ENCODE assay signal across 12 mouse cellular contexts in genomic region chr10:86990666-86991065, GRCm38 (mm10). TPM values are rescaled to one million over a fixed set of nuclear protein-coding genes. Genes with fewer than 3 reads are reported as not detected.
DNase-seq lines count a peak whose midpoint lies in the region; ATAC-seq lines count a peak whose summit lies in the region.
"Had no signal": no experiment of that assay in that cellular context is flagged by ENCODE, and none has a peak within 500 bp of the region (broad histone marks: within the 10 kb centered on the region; RNA-seq: fewer than 3 reads in every experiment).

No protein-coding gene starts in this region.

- H3K9ac ChIP-seq in heart, embryonic 16.5 days (ENCODE audit: low read length), result no peak overlapping the region
- no peak overlapping the region for H3K9ac ChIP-seq in stomach, embryonic 15.5 days
- H3K9ac ChIP-seq in hindbrain, embryonic 13.5 days, result no peak overlapping the region
- H3K9ac ChIP-seq: embryonic facial prominence, embryonic 15.5 days; forebrain, postnatal 0 days had no signal

- 0 out of 2 replicates have a peak, but pooled peaks have one; percentile 67 for ATAC-seq in heart, embryonic 16.5 days (replicated peaks; ENCODE audit: extremely low read depth, insufficient read depth, low FRiP score)
- ATAC-seq in stomach, embryonic 15.5 days (ENCODE audit: insufficient read depth, low FRiP score, low read depth), result peak; percentile 74; the same call in 1 of the 2 replicates
- no peak for ATAC-seq in hindbrain, embryonic 13.5 days (ENCODE audit: low FRiP score)
- ATAC-seq: forebrain, postnatal 0 days; lung, postnatal 0 days had no signal

- H3K27ac ChIP-seq in heart, embryonic 16.5 days (ENCODE audit: low read length), result no peak overlapping the region
- no peak overlapping the region for H3K27ac ChIP-seq in stomach, embryonic 15.5 days
- H3K27ac ChIP-seq in hindbrain, embryonic 13.5 days, result no peak overlapping the region
- H3K27ac ChIP-seq: embryonic facial prominence, embryonic 15.5 days had no signal

- H3K36me3 ChIP-seq in heart, embryonic 16.5 days (ENCODE audit: control insufficient read depth, insufficient read depth), result no peaks in the 10 kb centered on the region
- no peaks in the 10 kb centered on the region for H3K36me3 ChIP-seq in stomach, embryonic 15.5 days
- no peaks in the 10 kb centered on the region for H3K36me3 ChIP-seq in hindbrain, embryonic 13.5 days
- H3K36me3 ChIP-seq: embryonic facial prominence, embryonic 15.5 days had no signal

- H3K9me3 ChIP-seq in heart, embryonic 16.5 days (replicated peaks; ENCODE audit: control insufficient read depth, low read length), result no peaks in the 10 kb centered on the region
- no peaks in the 10 kb centered on the region for H3K9me3 ChIP-seq in stomach, embryonic 15.5 days
- no peaks in the 10 kb centered on the region for H3K9me3 ChIP-seq in hindbrain, embryonic 13.5 days
- H3K9me3 ChIP-seq: embryonic facial prominence, embryonic 15.5 days had no signal

- H3K4me1 ChIP-seq in heart, embryonic 16.5 days (ENCODE audit: control insufficient read depth, insufficient read depth, low read length), result peaks cover 9% of the 10 kb centered on the region
- no peaks in the 10 kb centered on the region for H3K4me1 ChIP-seq in stomach, embryonic 15.5 days
- no peaks in the 10 kb centered on the region for H3K4me1 ChIP-seq in hindbrain, embryonic 13.5 days (replicated peaks)
- H3K4me1 ChIP-seq: embryonic facial prominence, embryonic 15.5 days had no signal

- H3K4me3 ChIP-seq in heart, embryonic 16.5 days (ENCODE audit: low read length), result no peak overlapping the region
- no peak overlapping the region for H3K4me3 ChIP-seq in stomach, embryonic 15.5 days (replicated peaks)
- H3K4me3 ChIP-seq in hindbrain, embryonic 13.5 days, result no peak overlapping the region
- H3K4me3 ChIP-seq: embryonic facial prominence, embryonic 15.5 days had no signal

- H3K4me2 ChIP-seq in heart, embryonic 16.5 days (ENCODE audit: low read depth, low read length), result no peak overlapping the region
- H3K4me2 ChIP-seq in stomach, embryonic 15.5 days, result no peak overlapping the region
- H3K4me2 ChIP-seq in hindbrain, embryonic 13.5 days, result no peak overlapping the region
- H3K4me2 ChIP-seq: embryonic facial prominence, embryonic 15.5 days had no signal

- H3K27me3 ChIP-seq in heart, embryonic 16.5 days (ENCODE audit: control insufficient read depth, insufficient read depth, low read length), result peaks cover 12% of the 10 kb centered on the region
- no peaks in the 10 kb centered on the region for H3K27me3 ChIP-seq in stomach, embryonic 15.5 days (replicated peaks)
- no peaks in the 10 kb centered on the region for H3K27me3 ChIP-seq in hindbrain, embryonic 13.5 days
- H3K27me3 ChIP-seq: CH12.LX; embryonic facial prominence, embryonic 15.5 days had no signal

- DNase-seq in heart, postnatal 4 days, result no peak
- DNase-seq in adrenal gland, postnatal 25 days, result peak; percentile 25
- DNase-seq in liver, result peak; percentile 40
- no peak for DNase-seq in cerebellum, adult 9-11 months
- DNase-seq: forebrain, postnatal 0 days; retina, postnatal 1 day had no signal

- 12% methylated on average over 9 of the region's 9 CpGs for WGBS in heart, embryonic 16.5 days
- WGBS in stomach, embryonic 15.5 days, result 28% methylated on average over 9 of the region's 9 CpGs
- WGBS in hindbrain, embryonic 13.5 days, result 72% methylated on average over 9 of the region's 9 CpGs

RNA-seq across cellular contexts. Expression of gene Stab2, which starts 17.2 kb away (rescaled TPM):
- 0.83 and 1.3 TPM in 2 replicates for polyA plus RNA-seq in heart, embryonic 16.5 days (2015; fragmentation: Nextera tagmentation; extraction: Ambion mirVana)
- under 1 TPM; 0.12 to 0.25 TPM for total RNA-seq in heart, postnatal 4 days (2021)
- 0.33 and 1.4 TPM in 2 replicates for total RNA-seq in adrenal gland, postnatal 25 days (2021)
- 3.3 and 5.0 TPM in 2 replicates for polyA plus RNA-seq in stomach, embryonic 15.5 days (2015; fragmentation: Nextera tagmentation; extraction: Ambion mirVana)
- polyA plus RNA-seq in hindbrain, embryonic 13.5 days (2015; fragmentation: Nextera tagmentation; extraction: Ambion mirVana), result 0.06 and 0.31 TPM in 2 replicates
- total RNA-seq: CH12.LX had no signal

Comparison
In these comparisons a context has a peak if more than half of its experiments do, and no peak if none do; other contexts are left out.
1. DNase-seq: peak in adrenal gland, postnatal 25 days (single experiment) and liver (single experiment); none in heart, postnatal 4 days (single experiment) and cerebellum, adult 9-11 months (single experiment).